Mouse (Mus musculus) thymus, postnatal 14 days (tissue): ENCODE data around the gene 5530401A14Rik.

Source experiments
- DNase-seq: peaks from one replicate; pipeline ENCODE4 v3.0.0; 2021

The 5530401A14Rik gene

GRCm38 (mm10) chr11:81860250-81860972, at the start of gene 5530401A14Rik:
Gene 5530401A14Rik (plus strand): TSS chr11:81860673.
- DNase-seq, result no peak

GRCm38 (mm10) chr11:81814816-81815215, 45.7 kb upstream of the 5530401A14Rik start:
- DNase-seq, result no peak

- DNase-seq, result no peak
Observed at GRCm38 (mm10) chr11:81816531-81816930, 43.9 kb upstream of the 5530401A14Rik start.

GRCm38 (mm10) chr11:81832381-81832780, 28.1 kb upstream of the 5530401A14Rik start:
- DNase-seq, result no peak

GRCm38 (mm10) chr11:81838426-81838825, 22.0 kb upstream of the 5530401A14Rik start:
- DNase-seq, result no peak

GRCm38 (mm10) chr11:81841001-81841400, 19.5 kb upstream of the 5530401A14Rik start:
- DNase-seq, result no peak

GRCm38 (mm10) chr11:81845010-81845685, 15.3 kb upstream of the 5530401A14Rik start:
- DNase-seq, result no peak

- DNase-seq, result no peak
Observed at GRCm38 (mm10) chr11:81845686-81846036, 14.8 kb upstream of the 5530401A14Rik start.

GRCm38 (mm10) chr11:81847773-81848490, 12.5 kb upstream of the 5530401A14Rik start:
- DNase-seq, result no peak

- no peak for DNase-seq
Observed at GRCm38 (mm10) chr11:81865661-81866382, 5.3 kb downstream of the 5530401A14Rik start.

GRCm38 (mm10) chr11:81871506-81872213, 11.2 kb downstream of the 5530401A14Rik start:
- no peak for DNase-seq

- no peak for DNase-seq
Observed at GRCm38 (mm10) chr11:81896511-81896910, 36.0 kb downstream of the 5530401A14Rik start.

GRCm38 (mm10) chr11:81897547-81898354, 37.3 kb downstream of the 5530401A14Rik start:
- no peak for DNase-seq

- DNase-seq, result no peak
Observed at GRCm38 (mm10) chr11:81902318-81902717, 41.8 kb downstream of the 5530401A14Rik start.

GRCm38 (mm10) chr11:81908760-81909159, 48.3 kb downstream of the 5530401A14Rik start:
- no peak for DNase-seq

- no peak for DNase-seq
Observed at GRCm38 (mm10) chr11:81909397-81909894, 49.0 kb downstream of the 5530401A14Rik start.

GRCm38 (mm10) chr11:81913071-81913470, 52.6 kb downstream of the 5530401A14Rik start:
- DNase-seq, result no peak

GRCm38 (mm10) chr11:81915501-81915900, 55.0 kb downstream of the 5530401A14Rik start:
- DNase-seq, result no peak

- no peak for DNase-seq
Observed at GRCm38 (mm10) chr11:81923096-81923495, 62.6 kb downstream of the 5530401A14Rik start.

- DNase-seq, result no peak
Observed at GRCm38 (mm10) chr11:81923626-81924025, 63.2 kb downstream of the 5530401A14Rik start.

GRCm38 (mm10) chr11:81926393-81926792, 65.9 kb downstream of the 5530401A14Rik start:
- no peak for DNase-seq
